Mouse (Mus musculus) urinary bladder, postnatal 14 days (tissue): ENCODE measurements around the gene Flt1.

Experiments
- DNase-seq: peaks from one replicate; pipeline ENCODE4 v3.0.0; 2021; ENCODE audit warnings: low spot score

Flt1 gene

GRCm38 (mm10) chr5:147551879-147552627 lies 173.8 kb downstream of the Flt1 start:
- DNase-seq = no peak

DNA sequence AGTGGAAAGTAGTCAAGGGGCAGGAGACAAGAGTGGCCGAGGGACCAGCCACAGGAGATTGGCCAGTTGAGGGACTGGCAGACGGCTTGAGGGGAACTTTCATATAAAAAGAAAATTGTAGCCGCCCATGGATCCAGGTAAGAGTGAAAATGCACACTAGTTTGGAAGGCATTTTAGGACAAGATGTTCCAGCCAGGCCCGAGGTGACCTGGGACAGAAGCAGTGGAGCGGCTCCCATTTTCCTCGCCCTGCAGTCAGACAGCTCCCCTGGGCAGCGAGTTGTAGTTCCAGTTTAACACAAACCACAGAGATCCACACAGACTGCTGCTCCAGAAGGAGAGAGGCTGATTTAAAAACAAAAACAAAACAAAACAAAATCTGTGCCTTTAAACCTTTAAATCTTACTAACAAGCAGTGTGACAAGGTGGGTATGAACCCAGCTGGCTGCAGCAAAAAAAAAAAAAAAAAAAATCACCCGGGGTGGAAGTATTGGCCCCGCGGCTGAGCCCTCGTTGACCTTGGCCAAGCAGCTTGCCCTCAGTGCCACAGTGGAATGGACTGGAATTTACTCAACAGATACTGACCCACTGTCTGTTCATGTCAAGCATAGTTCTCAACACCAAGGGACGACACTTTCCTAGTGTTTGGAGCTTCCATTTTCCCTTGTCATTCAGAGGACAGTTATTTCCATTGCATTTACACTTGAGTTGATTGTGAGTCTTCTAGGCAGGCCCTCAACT lies 176.6 kb downstream of the Flt1 start:
- no peak for DNase-seq

GRCm38 (mm10) chr5:147545731-147546241 lies 180.0 kb downstream of the Flt1 start:
- peak; percentile 23 for DNase-seq

- no peak for DNase-seq
Measured at GRCm38 (mm10) chr5:147542291-147542690, 183.5 kb downstream of the Flt1 start.

- DNase-seq = no peak
Measured at GRCm38 (mm10) chr5:147539815-147540214, 186.0 kb downstream of the Flt1 start.

DNA sequence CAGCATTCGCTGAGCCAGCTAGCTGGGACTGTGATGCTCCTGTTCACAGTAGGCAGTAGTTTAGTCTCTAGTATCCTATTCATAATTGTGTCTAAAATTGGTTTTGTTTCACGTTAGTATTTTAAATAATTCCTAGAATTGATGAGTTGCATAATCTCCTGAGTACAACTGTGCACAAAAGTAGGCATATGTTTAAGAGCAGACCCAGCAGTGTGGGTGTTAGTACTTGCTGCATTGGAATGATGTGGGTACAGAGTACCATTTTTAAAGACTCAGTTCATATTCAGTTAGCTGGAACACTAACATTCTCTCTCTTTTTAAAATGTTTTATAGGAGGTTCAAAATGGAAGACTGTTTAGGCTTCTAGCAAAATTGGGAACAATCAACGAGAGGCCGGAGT lies 186.4 kb downstream of the Flt1 start:
- DNase-seq = no peak

GRCm38 (mm10) chr5:147532031-147532430 lies 193.8 kb downstream of the Flt1 start:
- DNase-seq = no peak

DNA sequence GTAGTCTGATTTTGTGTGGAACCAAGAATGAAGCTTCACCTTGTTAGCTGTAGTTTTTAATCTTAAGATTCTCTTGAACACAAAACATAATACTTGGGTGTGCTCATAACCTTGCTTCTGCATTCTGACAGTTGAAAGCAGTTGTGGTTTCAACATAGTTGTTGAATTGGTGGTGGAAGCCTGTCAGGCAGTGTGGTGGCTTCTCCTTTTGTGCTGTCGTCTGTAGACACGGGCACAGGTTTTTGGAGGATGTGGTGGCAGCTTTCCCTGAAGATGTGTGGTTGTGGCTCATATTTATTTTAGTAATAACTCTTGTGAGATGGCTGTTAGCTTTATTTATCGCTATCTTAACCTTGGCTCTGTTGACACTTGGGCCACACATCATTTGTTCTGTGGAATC lies 198.0 kb downstream of the Flt1 start:
- no peak for DNase-seq

DNA sequence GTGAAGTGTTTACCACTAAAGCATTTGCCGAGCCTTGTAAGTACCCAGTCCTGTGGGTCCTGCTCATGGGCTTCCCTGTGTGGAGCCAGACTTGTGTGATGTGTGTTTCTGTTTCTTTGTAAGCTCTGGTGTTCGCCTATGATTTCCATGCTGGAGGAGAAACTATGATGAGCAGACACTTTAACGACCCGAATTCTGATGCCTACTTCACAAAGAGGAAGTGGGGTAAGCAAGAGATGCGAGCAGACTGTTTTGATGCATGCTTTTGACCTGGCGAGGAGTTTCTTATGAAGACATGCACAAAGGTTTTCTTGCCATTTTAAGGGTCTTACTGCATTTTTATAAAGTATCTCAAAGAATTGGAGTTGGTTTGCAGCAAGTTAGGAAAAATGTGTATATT lies 198.8 kb downstream of the Flt1 start:
- DNase-seq = no peak
